Mouse (Mus musculus): ENCODE measurements at regions not wholly inside any gene's neighbourhood (a gene's known extent, or its start where the extent isn't known, plus 50 kb on each side); places are given as distances from the start of the nearest gene placed in this dataset.

DNA sequence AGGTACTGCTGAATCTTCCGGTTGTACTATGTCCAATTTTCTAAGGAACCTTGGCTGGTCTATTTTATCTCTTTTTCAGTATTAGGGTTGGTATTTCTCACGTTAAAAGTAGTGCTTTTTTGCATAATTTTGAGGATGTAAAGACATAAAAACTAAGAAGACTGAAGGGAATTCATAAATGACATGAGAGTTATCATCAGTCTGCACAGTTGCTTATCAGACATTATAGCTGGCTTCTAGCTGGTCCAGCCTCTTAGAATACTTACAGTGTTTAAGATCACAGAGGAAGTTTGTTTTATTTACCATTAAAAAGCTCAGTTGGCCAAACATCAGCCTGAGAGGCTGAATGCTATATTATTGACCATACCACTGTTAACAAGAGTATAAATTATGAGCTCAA is 1130.2 kb downstream of the Cdh11 start:
- TF ChIP-seq CTCF (IDR thresholded peaks at IDR 0.05; ENCODE audit: low read depth) (no peak), EP300 (IDR thresholded peaks at IDR 0.05; ENCODE audit: low read depth) (no peak)
